Mouse (Mus musculus) liver, embryonic 14.5 days (tissue): ENCODE measurements around the gene Mical3. TPM values are rescaled to one million over a fixed set of nuclear protein-coding genes. Genes with fewer than 3 reads are reported as not detected.

Source experiments
- ATAC-seq: fragments of 200-750 bp; cut with Nextera tagmentation; 2 replicates; pipeline ENCODE4 v1.8.0; 2017; ENCODE audit warnings: moderate number of reproducible peaks, mild to moderate bottlenecking, moderate library complexity; ENCODE audit not compliant: insufficient read depth
- DNase-seq, 3 experiments: peaks; one replicate each; pipeline ENCODE4 v3.0.0-alpha.2; 2012 to 2013; ENCODE audit warnings: low read depth in 3 of 3, low spot score in 3 of 3
- H3K27ac ChIP-seq: fragments of 300-500 bp; sonication (generic); 2 replicates; pipeline ENCODE4 v1.5.1; 2014; ENCODE audit warnings: moderate library complexity, mild to moderate bottlenecking, control low read depth, inconsistent platforms
- H3K27me3 ChIP-seq: fragments of 300-500 bp; sonication (generic); 2 replicates; pipeline ENCODE4 v1.6.1; 2014; ENCODE audit warnings: mild to moderate bottlenecking, low read length, moderate library complexity; ENCODE audit not compliant: control insufficient read depth, insufficient read depth
- H3K36me3 ChIP-seq: fragments of 300-500 bp; sonication (generic); replicated peaks from 2 replicates; pipeline ENCODE4 v1.6.1; 2014; ENCODE audit warnings: low read depth; ENCODE audit not compliant: control insufficient read depth, insufficient read depth
- H3K4me1 ChIP-seq, 2 experiments: fragments of 200-500 bp in 1 of 2; fragments of 300-500 bp in 1 of 2; sonication (generic) in 1 of 2; replicated peaks; 2 replicates each; pipeline ENCODE4 v1.6.1; 2012 to 2014; ENCODE audit warnings: antibody characterized with exemption in 1 of 2, inconsistent platforms in 1 of 2, low read length in 1 of 2; ENCODE audit not compliant: control insufficient read depth in 2 of 2, insufficient read depth in 2 of 2
- H3K4me2 ChIP-seq: fragments of 300-500 bp; sonication (generic); 2 replicates; pipeline ENCODE4 v1.6.1; 2014; ENCODE audit warnings: low read depth, mild to moderate bottlenecking, control low read depth, moderate library complexity
- H3K4me3 ChIP-seq, 2 experiments: fragments of 200-500 bp in 1 of 2; fragments of 300-500 bp in 1 of 2; sonication (generic) in 1 of 2; 2 replicates each; pipeline ENCODE4 v1.5.1; 2012 to 2014; ENCODE audit warnings: low read depth in 2 of 2, low read length in 2 of 2, mild to moderate bottlenecking in 2 of 2, control low read depth in 1 of 2, inconsistent platforms in 1 of 2, moderate library complexity in 1 of 2; ENCODE audit not compliant: insufficient read depth in 1 of 2
- H3K9ac ChIP-seq: fragments of 300-500 bp; sonication (generic); replicated peaks from 2 replicates; pipeline ENCODE4 v1.6.1; 2014; ENCODE audit warnings: mild to moderate bottlenecking, control low read depth, moderate library complexity
- H3K9me3 ChIP-seq: fragments of 300-500 bp; sonication (generic); 2 replicates; pipeline ENCODE4 v1.6.1; 2016; ENCODE audit warnings: low read length, mixed read lengths; ENCODE audit not compliant: control insufficient read depth
- CTCF ChIP-seq: IDR thresholded peaks from 2 replicates; pipeline ENCODE4 v1.5.1; 2016; ENCODE audit warnings: antibody characterized with exemption, low read depth, control low read depth
- EP300 ChIP-seq: IDR thresholded peaks from 2 replicates; pipeline ENCODE4 v1.6.1; 2016; ENCODE audit warnings: antibody characterized with exemption, low read depth
- WGBS: fragments of 180-500 bp; shearing (Covaris S2); extraction: QIAGEN DNeasy Blood & Tissue Kit; methylation state at CpG from one replicate; pipeline ENCODE4 v1.1.7; 2014; ENCODE audit not compliant: insufficient replicate concordance; 5-methylcytosine and 5-hydroxymethylcytosine counted together
- polyA plus RNA-seq, 2 experiments: library from polyadenylated mRNA; depleted of rRNA in 1 of 2; stranded (reverse) in 1 of 2; unstranded in 1 of 2; fragments of >200 nt; fragmentation: Nextera tagmentation in 1 of 2; extraction: Ambion mirVana in 1 of 2; gene quantifications; 2 replicates each; pipeline versions ENCODE4 v1.2.1 to v1.2.3; 2012 to 2014

The Mical3 gene
- polyA plus RNA-seq, 2 experiments, result 8.1 to 9.4 TPM

GRCm38 (mm10) chr6:121027314-121027713 is 103.5 kb downstream of the Mical3 start:
- WGBS, result 81% methylated on average over 5 of the region's 5 CpGs
- Histone ChIP-seq H3K4me3 (no peak overlapping the region), H3K4me2 (no peak overlapping the region), H3K27ac (no peak overlapping the region), H3K9me3 (no peaks in the 10 kb centered on the region), H3K9ac (no peak overlapping the region), H3K27me3 (no peaks in the 10 kb centered on the region), H3K4me1 (no peaks in the 10 kb centered on the region), H3K36me3 (peaks cover 57% of the 10 kb centered on the region)
- DNase-seq, result no peak
- ATAC-seq, result no peak
- TF ChIP-seq EP300, result no peak
- no peak for TF ChIP-seq CTCF

- Histone ChIP-seq H3K36me3 (peaks cover 58% of the 10 kb centered on the region), H3K9ac (no peak overlapping the region), H3K9me3 (no peaks in the 10 kb centered on the region), H3K4me1 (no peaks in the 10 kb centered on the region), H3K27ac (no peak overlapping the region), H3K4me2 (no peak overlapping the region), H3K27me3 (no peaks in the 10 kb centered on the region), H3K4me3 (no peak overlapping the region)
- ATAC-seq (no peak), DNase-seq (no peak)
- TF ChIP-seq CTCF (no peak), EP300 (no peak)
- WGBS, result 87% methylated on average over 7 of the region's 7 CpGs
Measured at GRCm38 (mm10) chr6:121026866-121027265, 103.9 kb downstream of the Mical3 start.

GRCm38 (mm10) chr6:121026019-121026584 is 104.7 kb downstream of the Mical3 start:
- H3K9ac ChIP-seq, result no peak overlapping the region
- 83% methylated on average over 10 of the region's 10 CpGs for WGBS
- H3K27ac ChIP-seq, result no peak overlapping the region
- H3K4me3 ChIP-seq, result no peak overlapping the region
- DNase-seq (no peak), ATAC-seq (no peak)
- H3K36me3 ChIP-seq, result peaks cover 61% of the 10 kb centered on the region
- H3K4me2 ChIP-seq, result no peak overlapping the region
- no peaks in the 10 kb centered on the region for H3K9me3 ChIP-seq
- no peaks in the 10 kb centered on the region for H3K4me1 ChIP-seq
- no peaks in the 10 kb centered on the region for H3K27me3 ChIP-seq
- TF ChIP-seq CTCF (no peak), EP300 (no peak)

GRCm38 (mm10) chr6:121018147-121018546 is 112.7 kb downstream of the Mical3 start:
- H3K36me3 ChIP-seq, result peaks cover 45% of the 10 kb centered on the region
- 90% methylated on average over 4 of the region's 4 CpGs for WGBS
- no peak overlapping the region for H3K9ac ChIP-seq
- no peaks in the 10 kb centered on the region for H3K4me1 ChIP-seq
- no peak overlapping the region for H3K4me2 ChIP-seq
- no peak for DNase-seq
- H3K27me3 ChIP-seq, result no peaks in the 10 kb centered on the region
- TF ChIP-seq CTCF (no peak), EP300 (no peak)
- no peaks in the 10 kb centered on the region for H3K9me3 ChIP-seq
- H3K27ac ChIP-seq, result no peak overlapping the region
- ATAC-seq, result no peak
- H3K4me3 ChIP-seq, result no peak overlapping the region

GRCm38 (mm10) chr6:121017436-121018031 is 113.3 kb downstream of the Mical3 start:
- Histone ChIP-seq H3K36me3 (peaks cover 38% of the 10 kb centered on the region), H3K4me3 (no peak overlapping the region), H3K9me3 (no peaks in the 10 kb centered on the region), H3K27me3 (no peaks in the 10 kb centered on the region), H3K9ac (no peak overlapping the region), H3K4me1 (no peaks in the 10 kb centered on the region), H3K4me2 (no peak overlapping the region), H3K27ac (no peak overlapping the region)
- 73% methylated on average over 12 of the region's 12 CpGs for WGBS
- ATAC-seq (no peak), DNase-seq (no peak)
- no peak for TF ChIP-seq EP300
- no peak for TF ChIP-seq CTCF
